Mouse (Mus musculus) lung, embryonic 16.5 days (tissue): Measurements from ENCODE around the gene Wnk2. TPM values are rescaled to one million over a fixed set of nuclear protein-coding genes. Genes with fewer than 3 reads are reported as not detected.

Experiments
- ATAC-seq: fragments of 200-750 bp; cut with Nextera tagmentation; 2 replicates; pipeline ENCODE4 v1.8.0; 2017; ENCODE audit warnings: low read depth, mild to moderate bottlenecking, moderate library complexity
- H3K27ac ChIP-seq: fragments of 300-500 bp; sonication (generic); 2 replicates; pipeline ENCODE4 v1.5.1; 2014; ENCODE audit warnings: mild to moderate bottlenecking, control low read depth, low read length
- H3K27me3 ChIP-seq: fragments of 300-500 bp; sonication (generic); 2 replicates; pipeline ENCODE4 v1.6.1; 2014; ENCODE audit warnings: low read depth, low read length, mixed read lengths; ENCODE audit not compliant: control insufficient read depth, insufficient read depth
- H3K36me3 ChIP-seq: fragments of 300-500 bp; sonication (generic); 2 replicates; pipeline ENCODE4 v1.6.1; 2014; ENCODE audit warnings: low read length; ENCODE audit not compliant: control insufficient read depth, insufficient read depth
- H3K4me1 ChIP-seq: fragments of 300-500 bp; sonication (generic); replicated peaks from 2 replicates; pipeline ENCODE4 v1.6.1; 2014; ENCODE audit warnings: low read length, mixed read lengths; ENCODE audit not compliant: control insufficient read depth, insufficient read depth
- H3K4me2 ChIP-seq: fragments of 300-500 bp; sonication (generic); 2 replicates; pipeline ENCODE4 v1.6.1; 2014; ENCODE audit warnings: low read depth, low read length, control low read depth
- H3K4me3 ChIP-seq: fragments of 300-500 bp; sonication (generic); 2 replicates; pipeline ENCODE4 v1.5.1; 2014; ENCODE audit warnings: mild to moderate bottlenecking, low read length, control low read depth
- H3K9ac ChIP-seq: fragments of 300-500 bp; sonication (generic); 2 replicates; pipeline ENCODE4 v1.6.1; 2014; ENCODE audit warnings: low read length, control low read depth
- H3K9me3 ChIP-seq: fragments of 300-500 bp; sonication (generic); 2 replicates; pipeline ENCODE4 v1.6.1; 2016; ENCODE audit warnings: low read length; ENCODE audit not compliant: control insufficient read depth
- WGBS: fragments of 180-500 bp; shearing (Covaris S2); extraction: QIAGEN DNeasy Blood & Tissue Kit; methylation state at CpG from one replicate; pipeline ENCODE4 v1.1.7; 2014; 5-methylcytosine and 5-hydroxymethylcytosine counted together
- polyA plus RNA-seq: library from polyadenylated mRNA; unstranded; fragments of >200 nt; fragmentation: Nextera tagmentation; extraction: Ambion mirVana; gene quantifications from 2 replicates; pipeline ENCODE4 v1.2.1, GENCODE M21; 2015

Gene Wnk2
- polyA plus RNA-seq, 1 experiment from 2014 or later, result 0.98 TPM

DNA sequence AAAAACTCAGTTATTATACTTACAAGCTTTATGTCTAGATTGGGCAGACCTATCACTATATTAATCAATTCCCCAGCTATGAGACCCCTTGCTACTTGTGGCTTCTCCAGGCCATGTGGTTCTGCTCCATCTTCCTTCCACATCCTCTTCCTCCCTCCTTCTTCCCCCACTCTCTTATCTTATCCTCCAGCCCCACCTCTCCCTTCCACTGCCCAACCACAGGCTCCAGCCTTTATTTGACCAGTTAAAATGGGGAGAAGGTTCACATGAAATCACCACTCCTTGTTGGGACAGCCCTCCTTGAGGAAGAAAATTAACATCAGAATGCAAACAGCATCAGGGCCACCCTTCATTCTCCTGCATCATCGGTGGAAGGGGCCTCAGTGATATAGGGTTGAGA is 32.9 kb upstream of the Wnk2 start:
- Histone ChIP-seq H3K9ac (no peak overlapping the region), H3K4me2 (no peak overlapping the region), H3K4me3 (no peak overlapping the region), H3K4me1 (peaks cover 8% of the 10 kb centered on the region), H3K27ac (no peak overlapping the region), H3K9me3 (no peaks in the 10 kb centered on the region), H3K36me3 (no peaks in the 10 kb centered on the region), H3K27me3 (no peaks in the 10 kb centered on the region)
- no peak for ATAC-seq
- 50% methylated on average over 1 of the region's 1 CpGs for WGBS

- no peaks in the 10 kb centered on the region for H3K27me3 ChIP-seq
- no peak overlapping the region for H3K9ac ChIP-seq
- H3K27ac ChIP-seq, result no peak overlapping the region
- no peak for ATAC-seq
- no peak overlapping the region for H3K4me3 ChIP-seq
- WGBS, result 80% methylated on average over 5 of the region's 5 CpGs
- peaks cover 8% of the 10 kb centered on the region for H3K4me1 ChIP-seq
- no peaks in the 10 kb centered on the region for H3K9me3 ChIP-seq
- H3K4me2 ChIP-seq, result no peak overlapping the region
- no peaks in the 10 kb centered on the region for H3K36me3 ChIP-seq
Measured at GRCm38 (mm10) chr13:49180274-49180673, 32.5 kb upstream of the Wnk2 start.

DNA sequence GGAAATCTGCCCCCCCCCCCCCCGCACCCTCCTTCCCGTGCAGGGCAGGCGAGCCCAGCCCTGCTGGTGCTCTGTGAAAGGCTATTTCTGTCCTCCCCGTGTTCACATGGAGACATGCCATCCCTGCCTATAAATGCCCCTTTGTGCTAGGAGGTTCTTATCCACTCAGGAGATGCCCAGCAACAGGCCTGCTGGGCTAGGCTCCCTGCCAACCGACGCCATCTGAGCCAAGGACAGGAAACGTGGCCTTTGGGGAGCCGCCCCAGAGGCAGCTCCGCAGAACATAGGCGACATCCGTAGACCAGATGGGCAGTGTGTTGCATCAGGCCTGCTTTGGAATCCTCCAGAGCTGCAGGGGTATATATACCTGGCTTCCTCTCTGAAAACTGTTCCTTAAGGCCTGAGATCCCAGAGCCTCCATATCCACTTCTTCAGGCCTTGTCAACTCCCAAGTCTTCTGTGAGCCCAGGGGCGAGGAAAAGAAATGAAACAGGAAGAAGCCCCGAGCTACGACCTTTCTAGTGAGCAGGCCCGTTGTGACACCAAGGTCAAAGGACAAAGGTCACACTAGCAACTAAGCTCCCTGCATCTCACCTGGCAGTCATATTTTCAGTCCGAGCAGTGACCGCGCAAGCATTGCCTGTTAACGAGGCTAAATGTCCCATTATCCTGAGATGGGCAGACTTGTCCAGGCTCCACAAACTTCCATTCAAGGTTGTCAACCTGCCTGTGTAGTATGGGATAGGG is 31.2 kb upstream of the Wnk2 start:
- Histone ChIP-seq H3K36me3 (no peaks in the 10 kb centered on the region), H3K9ac (peak overlapping the region; percentile 28), H3K4me1 (peaks cover 8% of the 10 kb centered on the region), H3K27ac (peak overlapping the region; percentile 63), H3K27me3 (no peaks in the 10 kb centered on the region), H3K4me3 (no peak overlapping the region), H3K9me3 (no peaks in the 10 kb centered on the region), H3K4me2 (no peak overlapping the region)
- WGBS, result 53% methylated on average over 19 of the region's 19 CpGs
- ATAC-seq, result peak; percentile 84

- WGBS, result 74% methylated on average over 10 of the region's 10 CpGs
- H3K27me3 ChIP-seq, result no peaks in the 10 kb centered on the region
- H3K4me1 ChIP-seq, result peaks cover 8% of the 10 kb centered on the region
- no peak for ATAC-seq
- no peaks in the 10 kb centered on the region for H3K9me3 ChIP-seq
- no peak overlapping the region for H3K27ac ChIP-seq
- H3K4me3 ChIP-seq, result no peak overlapping the region
- no peaks in the 10 kb centered on the region for H3K36me3 ChIP-seq
- H3K4me2 ChIP-seq, result no peak overlapping the region
- H3K9ac ChIP-seq, result no peak overlapping the region
Measured at GRCm38 (mm10) chr13:49175509-49175908, 27.7 kb upstream of the Wnk2 start.

GRCm38 (mm10) chr13:49172971-49173596 is 25.3 kb upstream of the Wnk2 start:
- no peaks in the 10 kb centered on the region for H3K27me3 ChIP-seq
- no peak overlapping the region for H3K27ac ChIP-seq
- H3K9me3 ChIP-seq, result no peaks in the 10 kb centered on the region
- H3K4me1 ChIP-seq, result no peaks in the 10 kb centered on the region
- H3K9ac ChIP-seq, result no peak overlapping the region
- H3K4me2 ChIP-seq, result no peak overlapping the region
- no peaks in the 10 kb centered on the region for H3K36me3 ChIP-seq
- 3% methylated on average over 12 of the region's 12 CpGs for WGBS
- ATAC-seq, result peak; percentile 87
- H3K4me3 ChIP-seq, result no peak overlapping the region

GRCm38 (mm10) chr13:49172335-49172734 is 24.5 kb upstream of the Wnk2 start:
- Histone ChIP-seq H3K27me3 (no peaks in the 10 kb centered on the region), H3K9ac (no peak overlapping the region), H3K4me1 (no peaks in the 10 kb centered on the region), H3K4me2 (no peak overlapping the region), H3K9me3 (no peaks in the 10 kb centered on the region), H3K4me3 (no peak overlapping the region), H3K36me3 (no peaks in the 10 kb centered on the region), H3K27ac (no peak overlapping the region)
- ATAC-seq, result 0 out of 2 replicates have a peak, but pooled peaks have one; percentile 6
- WGBS, result 86% methylated on average over 7 of the region's 7 CpGs

- Histone ChIP-seq H3K4me2 (no peak overlapping the region), H3K9ac (no peak overlapping the region), H3K4me1 (peaks cover 6% of the 10 kb centered on the region; the same call in 1 of the 2 replicates), H3K9me3 (no peaks in the 10 kb centered on the region), H3K27me3 (no peaks in the 10 kb centered on the region), H3K4me3 (no peak overlapping the region), H3K27ac (no peak overlapping the region), H3K36me3 (no peaks in the 10 kb centered on the region)
- 63% methylated on average over 1 of the region's 1 CpGs for WGBS
- no peak for ATAC-seq
Measured at GRCm38 (mm10) chr13:49171729-49172128, 23.9 kb upstream of the Wnk2 start.

DNA sequence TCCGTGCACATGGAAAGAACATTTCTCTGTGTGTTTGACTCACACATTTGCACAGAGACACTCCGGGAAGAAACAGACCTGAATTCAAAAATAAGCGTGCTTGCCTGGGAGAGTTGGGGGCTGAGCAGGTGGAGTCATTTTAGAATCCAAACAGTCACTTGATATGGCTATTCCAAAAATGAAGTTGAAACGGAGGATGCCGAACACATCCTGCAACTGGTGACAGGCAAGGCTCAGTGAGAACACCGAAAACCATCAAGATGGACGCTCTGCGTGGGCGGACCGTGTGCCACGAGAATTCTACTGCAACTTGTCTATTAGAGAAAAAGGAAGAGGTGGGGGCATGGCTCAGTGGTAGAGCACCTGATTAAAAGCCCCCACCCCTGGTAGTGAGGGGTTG is 22.8 kb upstream of the Wnk2 start:
- no peak overlapping the region for H3K4me2 ChIP-seq
- H3K27me3 ChIP-seq, result no peaks in the 10 kb centered on the region
- H3K9me3 ChIP-seq, result no peaks in the 10 kb centered on the region
- H3K36me3 ChIP-seq, result no peaks in the 10 kb centered on the region
- no peak for ATAC-seq
- H3K9ac ChIP-seq, result no peak overlapping the region
- no peak overlapping the region for H3K27ac ChIP-seq
- H3K4me3 ChIP-seq, result no peak overlapping the region
- WGBS, result 86% methylated on average over 11 of the region's 11 CpGs
- H3K4me1 ChIP-seq, result peaks cover 6% of the 10 kb centered on the region; the same call in 1 of the 2 replicates

- H3K4me2 ChIP-seq, result no peak overlapping the region
- no peaks in the 10 kb centered on the region for H3K27me3 ChIP-seq
- 13% methylated on average over 17 of the region's 17 CpGs for WGBS
- no peaks in the 10 kb centered on the region for H3K36me3 ChIP-seq
- ATAC-seq, result peak; percentile 65
- H3K9me3 ChIP-seq, result no peaks in the 10 kb centered on the region
- H3K4me3 ChIP-seq, result no peak overlapping the region
- H3K27ac ChIP-seq, result no peak overlapping the region
- peaks cover 6% of the 10 kb centered on the region; the same call in 1 of the 2 replicates for H3K4me1 ChIP-seq
- no peak overlapping the region for H3K9ac ChIP-seq
Measured at GRCm38 (mm10) chr13:49169448-49170207, 21.8 kb upstream of the Wnk2 start.
